ENCODE assay signal across 1 mouse cellular context in the genomic region with DNA sequence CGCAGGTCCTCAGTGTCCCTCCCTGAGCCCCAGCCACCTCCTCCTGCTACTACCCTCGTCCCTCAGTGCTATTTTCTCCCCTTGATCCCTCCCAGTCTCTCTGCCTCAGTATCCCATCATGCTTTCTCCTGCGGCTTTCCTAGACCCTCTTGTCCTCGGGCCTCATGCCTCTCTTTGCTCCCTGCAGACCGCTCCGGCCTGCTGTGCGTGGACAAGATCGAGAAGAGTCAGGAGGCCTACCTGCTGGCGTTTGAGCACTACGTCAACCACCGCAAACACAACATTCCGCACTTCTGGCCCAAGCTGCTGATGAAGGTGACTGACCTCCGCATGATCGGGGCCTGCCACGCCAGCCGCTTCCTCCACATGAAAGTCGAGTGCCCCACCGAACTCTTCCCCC.
TF ChIP-seq lines count a peak whose summit lies in the region.

No protein-coding gene starts in this region.

TF ChIP-seq in MEL, 35 proteins besides CTCF, POLR2A, EP300 and RAD21:
- no peak for TF ChIP-seq ELF1 (IDR thresholded peaks at IDR 0.05; ENCODE audit: low read depth, low read length)
- no peak for TF ChIP-seq NRF1 (IDR thresholded peaks at IDR 0.05; ENCODE audit: insufficient read depth, low read depth, low read length, poor library complexity, severe bottlenecking)
